Mouse (Mus musculus): ENCODE results near the gene Pygo2.
A peak's percentile ranks its signal among the peaks of the same experiment; 100 is the strongest.

Pygo2 gene

DNA sequence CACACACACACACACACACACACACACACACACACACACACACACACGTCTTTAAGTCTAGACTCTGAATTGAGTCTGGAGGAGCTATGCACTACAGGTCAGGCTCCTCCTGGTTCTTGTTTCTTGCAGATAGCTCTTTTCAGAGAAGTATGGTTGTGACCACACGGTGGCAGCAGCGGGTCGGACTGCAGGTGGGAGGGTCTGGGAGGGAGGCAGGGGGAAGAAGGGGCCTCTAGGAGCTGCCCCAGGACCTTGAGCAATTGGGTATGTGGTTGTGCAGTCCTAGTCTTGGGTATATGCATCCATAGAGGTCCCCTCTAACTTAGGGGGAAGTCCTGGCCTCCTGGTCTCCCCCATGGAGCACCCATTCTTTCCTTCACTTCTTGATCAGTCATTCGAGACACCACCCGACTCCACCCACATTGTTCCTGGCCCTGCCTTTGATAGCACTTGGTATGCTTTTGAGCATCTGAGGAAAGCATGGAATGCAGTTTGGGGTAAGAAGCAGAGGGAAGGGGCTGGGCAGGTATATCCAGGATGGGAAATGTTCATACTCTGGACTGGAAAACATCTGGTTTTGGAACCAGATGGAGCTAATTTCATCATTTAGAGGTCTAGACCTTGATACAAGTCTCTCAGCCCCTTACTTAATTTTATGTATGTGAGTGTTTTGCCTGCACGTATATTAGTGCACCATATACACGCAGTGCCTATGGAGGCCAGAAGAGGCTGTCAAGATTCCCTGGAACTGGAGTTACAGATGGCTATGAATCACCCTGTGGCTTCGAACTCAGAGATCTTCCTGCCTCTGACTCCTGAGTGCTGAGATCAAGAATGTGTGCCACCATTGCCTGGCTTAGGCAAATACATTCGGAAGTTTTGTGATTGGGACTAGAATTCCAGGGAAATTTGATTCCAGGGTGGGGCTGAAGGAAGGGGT lies 27.0 kb downstream of the Pygo2 start:
- DNase-seq (ENCODE audit: extremely low spot score, low spot score) = peak; percentile 80

- no peak for DNase-seq (ENCODE audit: extremely low spot score, low spot score)
These were observed 28.5 kb downstream of the Pygo2 start for GRCm38 (mm10) chr3:89458372-89458964.

- peak; percentile 94 for DNase-seq (ENCODE audit: extremely low spot score, low spot score)
These were observed 29.2 kb downstream of the Pygo2 start for GRCm38 (mm10) chr3:89458965-89459807.

DNA sequence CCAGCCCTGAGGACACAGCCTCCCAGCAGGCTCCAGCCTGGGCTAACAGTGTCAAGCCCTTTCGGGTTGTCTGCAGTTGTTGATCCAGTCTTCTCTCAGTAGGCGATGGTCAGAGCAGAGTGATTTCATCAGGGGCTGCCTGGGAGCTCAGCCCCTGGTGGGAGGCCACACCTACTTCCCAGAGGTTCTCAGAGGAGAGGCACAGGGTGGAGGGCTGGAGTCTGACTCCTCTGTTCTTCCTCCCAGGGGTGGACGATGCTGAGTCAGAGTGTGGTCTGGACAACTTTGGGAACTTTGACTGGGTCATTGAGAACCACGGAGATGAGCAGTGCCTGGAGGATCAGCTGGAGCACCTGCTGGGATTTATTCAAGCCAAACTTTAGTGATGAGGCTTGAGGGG lies 38.3 kb downstream of the Pygo2 start:
- DNase-seq (ENCODE audit: extremely low spot score, low spot score) = no peak

DNA sequence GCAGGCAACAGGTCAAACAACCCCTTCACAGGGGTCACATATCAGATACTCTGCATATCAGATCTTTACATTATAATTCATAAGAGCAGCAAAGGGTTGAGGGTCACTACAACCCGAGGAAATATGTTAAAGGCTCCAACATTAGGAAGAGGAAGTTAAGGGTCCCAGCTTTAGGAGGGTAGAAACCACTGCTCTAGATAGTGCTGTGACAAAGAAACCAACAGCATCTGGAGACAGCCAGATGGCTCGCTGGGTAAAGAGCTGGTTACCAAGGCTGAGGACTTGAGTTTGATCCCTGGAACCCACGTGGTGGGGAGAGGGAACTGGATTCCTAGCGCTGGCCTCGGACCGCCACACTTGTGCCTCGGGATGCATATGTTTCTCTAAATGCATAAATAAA lies 42.3 kb downstream of the Pygo2 start:
- DNase-seq (ENCODE audit: extremely low spot score, low spot score) = no peak

DNA sequence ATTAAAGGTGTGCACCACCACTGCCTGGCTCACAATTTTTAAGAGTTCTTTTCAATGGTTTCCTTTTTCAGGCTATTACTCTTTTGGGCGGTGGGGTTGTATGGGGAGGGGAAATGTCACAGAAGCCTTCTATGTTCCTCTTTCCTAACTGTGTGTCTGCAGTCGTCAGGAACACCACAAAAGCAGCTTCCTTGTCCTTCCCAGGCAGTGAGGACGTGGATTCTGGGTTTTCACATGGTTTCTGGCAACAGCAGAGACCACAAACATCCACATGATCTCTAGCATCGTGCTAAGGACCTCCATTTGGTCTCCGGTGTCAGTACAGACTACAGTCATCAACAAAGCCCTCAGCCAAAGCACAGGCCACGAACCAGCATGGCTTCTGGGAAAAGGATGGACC lies 43.8 kb downstream of the Pygo2 start:
- no peak for DNase-seq (ENCODE audit: extremely low spot score, low spot score)

DNA sequence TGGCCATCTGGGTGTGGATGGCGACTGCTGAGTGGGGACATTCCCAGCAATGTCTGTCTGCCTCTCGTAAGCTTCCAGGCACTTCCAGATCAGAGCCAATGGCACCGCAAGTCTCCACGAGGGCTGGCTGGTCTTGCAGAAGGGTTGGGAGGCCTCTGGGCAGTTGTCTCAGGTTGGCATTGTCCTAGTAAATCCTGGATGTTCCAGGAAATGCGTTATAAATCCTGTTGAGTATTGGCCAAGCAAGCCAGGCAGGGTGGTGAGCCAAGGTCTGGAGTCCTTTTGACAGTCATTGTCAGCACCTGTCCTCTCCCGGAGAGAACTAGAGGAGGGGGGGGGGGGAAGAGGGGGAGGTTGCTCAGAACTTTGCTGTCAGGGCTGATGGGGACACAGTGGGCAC lies 49.0 kb downstream of the Pygo2 start:
- no peak for DNase-seq (ENCODE audit: extremely low spot score, low spot score)

DNA sequence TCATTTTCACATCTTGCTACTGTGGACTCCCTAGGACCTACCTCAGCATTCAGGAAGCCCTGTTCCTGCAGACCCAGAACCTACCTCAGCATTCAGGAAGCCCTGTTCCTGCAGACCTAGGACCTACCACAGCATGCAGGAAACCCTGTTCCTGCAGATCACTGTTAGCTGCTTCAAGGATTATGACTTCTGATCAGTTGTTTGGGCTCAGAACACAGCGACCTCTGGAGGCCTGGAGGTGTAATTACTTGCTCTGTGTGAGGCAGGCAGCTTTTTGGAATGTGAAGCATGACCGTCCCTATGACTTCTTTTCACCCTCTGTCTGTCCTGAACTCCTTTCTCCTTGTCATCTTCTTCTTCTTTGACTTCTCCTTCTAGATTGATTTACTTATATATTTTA lies 51.5 kb downstream of the Pygo2 start:
- DNase-seq (ENCODE audit: extremely low spot score, low spot score) = no peak

- no peak for DNase-seq (ENCODE audit: extremely low spot score, low spot score)
These were observed 52.2 kb downstream of the Pygo2 start for GRCm38 (mm10) chr3:89482249-89482648.

Data from neural tube, embryonic 10.5 days (tissue).